Mouse (Mus musculus) brown adipose tissue, adult 24 weeks (tissue): ENCODE data around the gene Olfr635. TPM values are rescaled to one million over a fixed set of nuclear protein-coding genes. Genes with fewer than 3 reads are reported as not detected.

Experiments
- polyA plus RNA-seq: library from polyadenylated mRNA; stranded (reverse); fragments of >200 nt; gene quantifications from 2 replicates; pipeline ENCODE4 v1.2.4, GENCODE M21; 2012; ENCODE audit not compliant: missing spikeins, insufficient read depth, insufficient read length

The Olfr635 gene
- polyA plus RNA-seq, 1 experiment = not detected

Other genes with a start within 250 kb of the Olfr635 start
- not detected in 2 replicates for gene Olfr628, start 240.8 kb upstream of the Olfr635 start, polyA plus RNA-seq
- not detected in 2 replicates for gene Olfr629, start 226.2 kb upstream of the Olfr635 start, polyA plus RNA-seq
- not detected in 2 replicates for gene Olfr630, start 213.8 kb upstream of the Olfr635 start, polyA plus RNA-seq
- gene Olfr69, start 199.6 kb upstream of the Olfr635 start, polyA plus RNA-seq = not detected in 2 replicates
- gene Olfr68, start 191.5 kb upstream of the Olfr635 start, polyA plus RNA-seq = not detected in 2 replicates
- not detected in 2 replicates for gene Olfr67, start 179.3 kb upstream of the Olfr635 start, polyA plus RNA-seq
- gene Hbb-bt, start 157.2 kb upstream of the Olfr635 start, polyA plus RNA-seq = 87.6 and 749 TPM in 2 replicates
- 880 and 4,613 TPM in 2 replicates for gene Hbb-bs, start 143.1 kb upstream of the Olfr635 start, polyA plus RNA-seq
- not detected in 2 replicates for gene Hbb-bh2, start 130.6 kb upstream of the Olfr635 start, polyA plus RNA-seq
- not detected in 2 replicates for gene Hbb-bh1, start 128.0 kb upstream of the Olfr635 start, polyA plus RNA-seq
- gene Hbb-y, start 117.9 kb upstream of the Olfr635 start, polyA plus RNA-seq = not detected in 2 replicates
- gene Olfr66, start 84.9 kb upstream of the Olfr635 start, polyA plus RNA-seq = not detected in 2 replicates
- not detected in 2 replicates for gene Olfr64, start 76.7 kb upstream of the Olfr635 start, polyA plus RNA-seq
- gene Olfr65, start 67.7 kb upstream of the Olfr635 start, polyA plus RNA-seq = not detected in 2 replicates
- gene Olfr631, start 42.3 kb upstream of the Olfr635 start, polyA plus RNA-seq = not detected in 2 replicates
- gene Olfr632, start 36.8 kb upstream of the Olfr635 start, polyA plus RNA-seq = not detected in 2 replicates
- not detected in 2 replicates for gene Olfr633, start 26.7 kb upstream of the Olfr635 start, polyA plus RNA-seq
- not detected in 2 replicates for gene Olfr638, start 27.6 kb downstream of the Olfr635 start, polyA plus RNA-seq
- not detected in 2 replicates for gene Olfr639, start 46.2 kb downstream of the Olfr635 start, polyA plus RNA-seq
- gene Olfr640, start 54.4 kb downstream of the Olfr635 start, polyA plus RNA-seq = not detected in 2 replicates
- gene Olfr641, start 64.3 kb downstream of the Olfr635 start, polyA plus RNA-seq = not detected in 2 replicates
- not detected in 2 replicates for gene Olfr642, start 81.5 kb downstream of the Olfr635 start, polyA plus RNA-seq
- not detected in 2 replicates for gene 4930516K23Rik, start 90.3 kb downstream of the Olfr635 start, polyA plus RNA-seq
- not detected in 2 replicates for gene Olfr644, start 100.7 kb downstream of the Olfr635 start, polyA plus RNA-seq
- gene Olfr645, start 114.3 kb downstream of the Olfr635 start, polyA plus RNA-seq = not detected in 2 replicates
- gene Olfr646, start 133.7 kb downstream of the Olfr635 start, polyA plus RNA-seq = not detected in 2 replicates
- not detected in 2 replicates for gene Ubqln5, start 158.7 kb downstream of the Olfr635 start, polyA plus RNA-seq
- gene Olfr643, start 166.3 kb downstream of the Olfr635 start, polyA plus RNA-seq = not detected in 2 replicates
- not detected in 2 replicates for gene Ubqln3, start 172.1 kb downstream of the Olfr635 start, polyA plus RNA-seq
- not detected in 2 replicates for gene Ubqlnl, start 179.4 kb downstream of the Olfr635 start, polyA plus RNA-seq
- gene Olfm5, start 193.7 kb downstream of the Olfr635 start, polyA plus RNA-seq = not detected in 2 replicates
- gene Olfr648, start 212.2 kb downstream of the Olfr635 start, polyA plus RNA-seq = not detected in 2 replicates
- not detected in 2 replicates for gene Olfr649, start 224.8 kb downstream of the Olfr635 start, polyA plus RNA-seq
- gene Trim6, start 247.6 kb downstream of the Olfr635 start, polyA plus RNA-seq = 0.92 TPM in 1 of 2 replicates, not detected in the other